In genomic region chr4:63290081-63290480, GRCm38 (mm10) we compare ENCODE assay signal across 9 mouse cellular contexts. TPM values are rescaled to one million over a fixed set of nuclear protein-coding genes. Genes with fewer than 3 reads are reported as not detected.
DNase-seq lines count a peak whose midpoint lies in the region; ATAC-seq and TF ChIP-seq lines count a peak whose summit lies in the region.
"Had no signal": no experiment of that assay in that cellular context is flagged by ENCODE, and none has a peak within 500 bp of the region (broad histone marks: within the 10 kb centered on the region; RNA-seq: fewer than 3 reads in every experiment).

No protein-coding gene starts in this region.

- peaks cover 9% of the 10 kb centered on the region; the same call in 1 of the 2 replicates for H3K36me3 ChIP-seq in hindbrain, embryonic 10.5 days
- H3K36me3 ChIP-seq in hindbrain, embryonic 12.5 days, result no peaks in the 10 kb centered on the region
- no peaks in the 10 kb centered on the region for H3K36me3 ChIP-seq in midbrain, postnatal 0 days (ENCODE audit: insufficient read depth, low read length)
- peaks cover 6% of the 10 kb centered on the region; the same call in 1 of the 2 replicates for H3K36me3 ChIP-seq in liver, postnatal 0 days (replicated peaks; ENCODE audit: insufficient read depth, low read length)

- 0 out of 2 replicates have a peak overlapping the region, but pooled peaks have one; percentile 3 for H3K27ac ChIP-seq in hindbrain, embryonic 10.5 days
- H3K27ac ChIP-seq in hindbrain, embryonic 12.5 days, result no peak overlapping the region
- H3K27ac ChIP-seq in layer of hippocampus, adult 2 months, result no peak overlapping the region
- H3K27ac ChIP-seq in midbrain, postnatal 0 days (ENCODE audit: low read depth, low read length), result no peak overlapping the region
- no peak overlapping the region for H3K27ac ChIP-seq in liver, postnatal 0 days (ENCODE audit: low read depth)

- H3K27me3 ChIP-seq in hindbrain, embryonic 10.5 days (ENCODE audit: insufficient read depth, poor library complexity, severe bottlenecking), result no peaks in the 10 kb centered on the region
- no peaks in the 10 kb centered on the region for H3K27me3 ChIP-seq in hindbrain, embryonic 12.5 days
- H3K27me3 ChIP-seq in midbrain, postnatal 0 days (ENCODE audit: insufficient read depth, low read length), result no peaks in the 10 kb centered on the region
- H3K27me3 ChIP-seq in liver, postnatal 0 days (ENCODE audit: insufficient read depth, low read length), result no peaks in the 10 kb centered on the region
- H3K27me3 ChIP-seq: Patski had no signal

- H3K9ac ChIP-seq in hindbrain, embryonic 12.5 days, result no peak overlapping the region
- H3K9ac ChIP-seq in midbrain, postnatal 0 days (replicated peaks; ENCODE audit: low read length, poor library complexity, severe bottlenecking), result no peak overlapping the region
- no peak overlapping the region for H3K9ac ChIP-seq in liver, postnatal 0 days (replicated peaks)

- no peak overlapping the region for H3K4me3 ChIP-seq in hindbrain, embryonic 10.5 days
- no peak overlapping the region for H3K4me3 ChIP-seq in hindbrain, embryonic 12.5 days
- no peak overlapping the region for H3K4me3 ChIP-seq in layer of hippocampus, adult 2 months
- H3K4me3 ChIP-seq in midbrain, postnatal 0 days (ENCODE audit: low read depth, low read length), result no peak overlapping the region
- no peak overlapping the region for H3K4me3 ChIP-seq in liver, postnatal 0 days (ENCODE audit: low read depth, low read length)

- H3K4me1 ChIP-seq in hindbrain, embryonic 10.5 days (replicated peaks), result peaks cover 11% of the 10 kb centered on the region; the same call in 1 of the 2 replicates
- H3K4me1 ChIP-seq in hindbrain, embryonic 12.5 days, result 0 out of 2 replicates have a peak, but pooled peaks cover 5% of the 10 kb centered on the region
- no peaks in the 10 kb centered on the region; the same call in 1 of the 2 replicates for H3K4me1 ChIP-seq in midbrain, postnatal 0 days (ENCODE audit: insufficient read depth, low read length)
- H3K4me1 ChIP-seq in liver, postnatal 0 days (ENCODE audit: insufficient read depth), result no peaks in the 10 kb centered on the region

- TF ChIP-seq CTCF in layer of hippocampus, adult 2 months (conservative IDR thresholded peaks at IDR 0.05), result no peak
- TF ChIP-seq CTCF in midbrain, postnatal 0 days (IDR thresholded peaks at IDR 0.05), result no peak
- TF ChIP-seq CTCF in liver, postnatal 0 days (IDR thresholded peaks at IDR 0.05; ENCODE audit: low read depth), result no peak

- ATAC-seq in hindbrain, embryonic 12.5 days (ENCODE audit: low FRiP score), result no peak
- no peak for ATAC-seq in midbrain, postnatal 0 days (ENCODE audit: low FRiP score)
- no peak for ATAC-seq in granulocyte monocyte progenitor cell, adult 5-6 weeks (replicated peaks; ENCODE audit: poor library complexity, severe bottlenecking)
- no peak for ATAC-seq in liver, postnatal 0 days
- ATAC-seq: Patski had no signal

- DNase-seq in hindbrain, embryonic 10.5 days (ENCODE audit: low spot score), result no peak
- peak; percentile 67 for DNase-seq in cerebellum, adult 9-11 months
- DNase-seq in layer of hippocampus, adult 2 months (ENCODE audit: low spot score in 2 of 2), result peak; percentile 23 to 49
- peak; percentile 54 for DNase-seq in midbrain, postnatal 0 days (ENCODE audit: low spot score)
- DNase-seq in liver, postnatal 0 days, result no peak
- DNase-seq in kidney, postnatal 4 days, result no peak

- TF ChIP-seq EP300 in liver, postnatal 0 days (IDR thresholded peaks at IDR 0.05; ENCODE audit: low read depth), result no peak

- no peak overlapping the region for H3K4me2 ChIP-seq in hindbrain, embryonic 12.5 days (replicated peaks)
- no peak overlapping the region for H3K4me2 ChIP-seq in midbrain, postnatal 0 days (ENCODE audit: low read depth, low read length, poor library complexity, severe bottlenecking)
- no peak overlapping the region for H3K4me2 ChIP-seq in liver, postnatal 0 days (ENCODE audit: low read depth, low read length)

- no peaks in the 10 kb centered on the region for H3K9me3 ChIP-seq in hindbrain, embryonic 10.5 days
- H3K9me3 ChIP-seq in hindbrain, embryonic 12.5 days (replicated peaks), result no peaks in the 10 kb centered on the region
- no peaks in the 10 kb centered on the region for H3K9me3 ChIP-seq in midbrain, postnatal 0 days (ENCODE audit: low read length)
- H3K9me3 ChIP-seq in liver, postnatal 0 days (ENCODE audit: low read length), result no peaks in the 10 kb centered on the region

- WGBS in hindbrain, embryonic 10.5 days, result 79% methylated on average over 2 of the region's 2 CpGs
- 82% methylated on average over 2 of the region's 2 CpGs for WGBS in hindbrain, embryonic 12.5 days
- WGBS in midbrain, postnatal 0 days, result 86% methylated on average over 2 of the region's 2 CpGs
- WGBS in liver, postnatal 0 days (ENCODE audit: insufficient replicate concordance), result 72% methylated on average over 2 of the region's 2 CpGs

RNA-seq across cellular contexts. Expression of gene Orm1, which starts 54.3 kb away (rescaled TPM):
- polyA plus RNA-seq in hindbrain, embryonic 10.5 days (2016; fragmentation: Nextera tagmentation; extraction: Ambion mirVana), result not detected in 2 replicates
- polyA plus RNA-seq in hindbrain, embryonic 12.5 days (2016; fragmentation: Nextera tagmentation; extraction: Ambion mirVana), result not detected in 2 replicates
- total RNA-seq in layer of hippocampus, adult 2 months (2021), result not detected
- not detected in 2 replicates for total RNA-seq in midbrain, postnatal 0 days (2014; rRNA removed)
- polyA plus RNA-seq in midbrain, postnatal 0 days (2015; fragmentation: Nextera tagmentation; extraction: Ambion mirVana), result not detected in 2 replicates
- total RNA-seq in granulocyte monocyte progenitor cell, adult 5-6 weeks (2014; fragmentation: Nextera tagmentation), result not detected in 2 replicates
- total RNA-seq in granulocyte monocyte progenitor cell, adult 5-6 weeks (2017), result 1.3 and 3.2 TPM in 2 replicates
- polyA plus RNA-seq in liver, postnatal 0 days (2015; fragmentation: Nextera tagmentation; extraction: Ambion mirVana), result 2.5 and 4.5 TPM in 2 replicates

Comparison
In these comparisons a context has a peak if more than half of its experiments do, and no peak if none do; other contexts are left out.
1. DNase-seq: peak in cerebellum, adult 9-11 months (single experiment), layer of hippocampus, adult 2 months (2 of 2) and midbrain, postnatal 0 days (single experiment); none in hindbrain, embryonic 10.5 days (single experiment), liver, postnatal 0 days (single experiment) and kidney, postnatal 4 days (0 of 2).